Mouse (Mus musculus) ES-Bruce4 (cell line): ENCODE data around the gene Pknox2. TPM values are rescaled to one million over a fixed set of nuclear protein-coding genes. Genes with fewer than 3 reads are reported as not detected.

Experiments
- H3K27ac ChIP-seq: 2 replicates; pipeline ENCODE4 v1.5.1; 2012; ENCODE audit warnings: low read length, inconsistent platforms; ENCODE audit not compliant: insufficient read depth
- H3K27me3 ChIP-seq: 2 replicates; pipeline ENCODE4 v1.6.1; 2012; ENCODE audit warnings: mild to moderate bottlenecking, low read length, inconsistent platforms; ENCODE audit not compliant: control insufficient read depth, poor library complexity, insufficient read depth, severe bottlenecking
- H3K36me3 ChIP-seq: 2 replicates; pipeline ENCODE4 v1.6.1; 2012; ENCODE audit warnings: inconsistent platforms, mild to moderate bottlenecking, low read length, moderate library complexity; ENCODE audit not compliant: control insufficient read depth, poor library complexity, insufficient read depth, severe bottlenecking
- H3K4me1 ChIP-seq: one replicate; pipeline ENCODE4 v1.8.1; 2011; ENCODE audit warnings: low read length; ENCODE audit not compliant: control insufficient read depth, insufficient read depth
- H3K4me3 ChIP-seq: 2 replicates; pipeline ENCODE4 v1.5.1; 2011; ENCODE audit warnings: low read depth, mild to moderate bottlenecking, low read length
- H3K9ac ChIP-seq: 2 replicates; pipeline ENCODE4 v1.6.1; 2012; ENCODE audit warnings: low read depth, mild to moderate bottlenecking, inconsistent platforms; ENCODE audit not compliant: poor library complexity, severe bottlenecking
- H3K9me3 ChIP-seq: replicated peaks from 2 replicates; pipeline ENCODE4 v1.6.1; 2012; ENCODE audit warnings: mild to moderate bottlenecking, low read length, inconsistent platforms; ENCODE audit not compliant: control insufficient read depth, poor library complexity, insufficient read depth, severe bottlenecking
- CTCF ChIP-seq: IDR thresholded peaks from one replicate; pipeline ENCODE4 v1.8.1; 2011; ENCODE audit warnings: low read depth, low read length
- EP300 ChIP-seq: IDR thresholded peaks from 2 replicates; pipeline ENCODE4 v1.6.1; 2011; ENCODE audit warnings: low read depth, low read length; ENCODE audit not compliant: insufficient read depth
- POLR2A ChIP-seq: IDR thresholded peaks from one replicate; pipeline ENCODE4 v1.8.1; 2011; ENCODE audit warnings: low read length; ENCODE audit not compliant: insufficient read depth
- polyA plus RNA-seq: library from polyadenylated mRNA; stranded (reverse); fragments of >200 nt; gene quantifications from 2 replicates; pipeline ENCODE4 v1.2.4, GENCODE M21; 2011; ENCODE audit warnings: low read depth; ENCODE audit not compliant: missing spikeins, insufficient read depth, insufficient read length

The Pknox2 gene
- polyA plus RNA-seq, 1 experiment = 12.3 TPM

DNA sequence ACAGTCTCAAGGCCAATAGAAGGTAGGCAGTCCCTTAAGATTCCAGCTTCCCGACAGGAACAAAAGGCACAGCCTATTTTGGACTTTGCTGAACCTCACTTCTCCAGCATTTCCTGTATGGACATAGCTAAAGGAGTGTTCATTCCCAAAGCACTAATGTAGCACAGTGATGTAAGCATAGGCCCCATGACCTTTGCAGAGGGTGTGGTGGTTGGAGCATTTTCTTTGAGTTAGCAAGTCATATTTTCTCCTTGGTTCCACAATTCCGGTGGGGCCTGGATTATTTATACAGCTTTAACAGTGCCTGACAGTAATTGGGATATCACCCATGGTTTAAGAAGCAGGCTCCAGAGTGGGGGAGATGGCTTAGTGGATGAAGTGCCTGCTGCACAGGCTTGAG lies 298.5 kb downstream of the Pknox2 start:
- H3K27ac ChIP-seq = no peak overlapping the region
- no peaks in the 10 kb centered on the region for H3K9me3 ChIP-seq
- TF ChIP-seq EP300 (no peak), CTCF (no peak), POLR2A (no peak)
- no peaks in the 10 kb centered on the region for H3K27me3 ChIP-seq
- no peak overlapping the region for H3K9ac ChIP-seq
- H3K4me3 ChIP-seq = no peak overlapping the region
- H3K36me3 ChIP-seq = no peaks in the 10 kb centered on the region
- no peaks in the 10 kb centered on the region for H3K4me1 ChIP-seq

- no peaks in the 10 kb centered on the region for H3K36me3 ChIP-seq
- TF ChIP-seq POLR2A (no peak), CTCF (no peak), EP300 (no peak)
- no peak overlapping the region for H3K9ac ChIP-seq
Measured at GRCm38 (mm10) chr9:36846346-36846745, 300.9 kb downstream of the Pknox2 start.

More at GRCm38 (mm10) chr9:36846346-36846745, 300.9 kb downstream of the Pknox2 start:
- Histone ChIP-seq H3K27me3 (no peaks in the 10 kb centered on the region), H3K9me3 (no peaks in the 10 kb centered on the region), H3K27ac (no peak overlapping the region), H3K4me3 (no peak overlapping the region), H3K4me1 (no peaks in the 10 kb centered on the region)

Other genes starting within 250 kb of the Pknox2 start
- gene Tmem218, start 60.8 kb upstream of the Pknox2 start, polyA plus RNA-seq = 3.6 and 4.1 TPM in 2 replicates
- gene Slc37a2, start 108.3 kb upstream of the Pknox2 start, polyA plus RNA-seq = 2.1 and 2.3 TPM in 2 replicates
- 18.6 and 19.5 TPM in 2 replicates for gene Ccdc15, start 201.0 kb upstream of the Pknox2 start, polyA plus RNA-seq
- gene Hepacam, start 219.9 kb upstream of the Pknox2 start, polyA plus RNA-seq = 0.22 and 0.84 TPM in 2 replicates